Mouse (Mus musculus): ENCODE data around the gene Gm17949. TPM values are rescaled to one million over a fixed set of nuclear protein-coding genes. Genes with fewer than 3 reads are reported as not detected.

Gene Gm17949
- total RNA-seq, 2 experiments from 2014 or later, result not detected

DNA sequence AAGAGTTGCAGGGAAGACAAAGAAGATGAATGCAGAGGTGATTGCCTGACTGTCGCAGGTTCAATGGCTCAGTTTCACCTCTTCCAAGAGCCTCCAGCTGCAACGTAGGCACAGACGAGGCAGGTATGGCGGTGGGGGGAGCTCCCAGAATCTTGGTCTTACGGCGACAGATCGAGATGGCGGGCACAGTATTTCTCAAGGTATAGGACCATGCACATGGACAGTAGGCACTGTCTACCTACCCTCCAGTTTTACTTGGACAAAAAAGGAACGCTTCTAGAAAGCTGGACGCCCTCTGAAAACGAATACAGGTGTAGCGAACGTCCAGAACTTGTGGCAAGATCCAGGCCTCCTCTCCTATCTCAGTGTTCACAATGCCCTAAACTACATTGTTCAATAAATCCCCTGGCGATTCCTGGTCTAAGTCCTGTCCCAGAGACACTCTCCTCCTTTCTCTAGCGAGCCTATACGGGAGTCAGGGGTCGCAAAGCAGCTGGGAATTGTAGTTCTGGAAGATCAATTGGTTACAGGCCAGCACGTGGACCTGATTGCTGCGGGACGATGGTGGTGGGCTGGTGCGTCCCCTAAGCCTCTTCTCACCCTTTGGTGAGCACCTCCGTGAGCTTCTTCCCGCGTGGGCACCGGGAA lies 21.7 kb upstream of the Gm17949 start:
- no peak for DNase-seq
- intact Hi-C loops (cut with DNase I), result loop anchor here (1.0 to 10.0 kb wide), 4 partner anchors 21 to 265 kb away; partner anchors contain the start of genes Gm17949, Gtf2f1 and Mllt1

GRCm38 (mm10) chr17:56990115-56990746 lies 21.0 kb upstream of the Gm17949 start, which contains the start of gene Clpp:
Gene Clpp (plus strand): TSS chr17:56990305.
- intact Hi-C loops (cut with DNase I), result loop anchor here (1.0 to 10.0 kb wide), 4 partner anchors 21 to 265 kb away; partner anchors contain the start of genes Gm17949, Gtf2f1 and Mllt1
- peak; percentile 91 to 95 for DNase-seq

DNA sequence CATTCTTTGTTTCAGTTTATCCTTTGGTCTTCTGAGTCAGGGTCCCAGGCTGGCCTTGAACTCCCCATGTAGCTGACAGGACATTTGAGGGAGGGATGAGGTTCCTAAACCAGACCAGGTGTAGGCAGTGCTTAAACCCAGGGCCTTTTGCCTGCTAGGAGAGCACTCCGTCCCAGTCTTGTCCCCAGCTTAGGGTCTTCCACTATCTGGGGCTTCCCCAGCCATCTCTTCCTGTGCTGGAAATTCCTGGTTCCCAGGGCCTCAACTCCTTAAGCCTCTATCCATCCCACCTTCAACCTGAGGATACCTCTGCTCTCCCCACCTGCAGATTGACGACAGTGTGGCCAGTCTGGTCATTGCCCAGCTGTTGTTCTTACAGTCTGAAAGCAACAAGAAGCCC lies 20.3 kb upstream of the Gm17949 start:
- no peak for DNase-seq
- intact Hi-C loops (cut with DNase I), result loop anchor here (1.0 to 10.0 kb wide), 4 partner anchors 20 to 264 kb away; partner anchors contain the start of genes Gm17949, Gtf2f1 and Mllt1

DNA sequence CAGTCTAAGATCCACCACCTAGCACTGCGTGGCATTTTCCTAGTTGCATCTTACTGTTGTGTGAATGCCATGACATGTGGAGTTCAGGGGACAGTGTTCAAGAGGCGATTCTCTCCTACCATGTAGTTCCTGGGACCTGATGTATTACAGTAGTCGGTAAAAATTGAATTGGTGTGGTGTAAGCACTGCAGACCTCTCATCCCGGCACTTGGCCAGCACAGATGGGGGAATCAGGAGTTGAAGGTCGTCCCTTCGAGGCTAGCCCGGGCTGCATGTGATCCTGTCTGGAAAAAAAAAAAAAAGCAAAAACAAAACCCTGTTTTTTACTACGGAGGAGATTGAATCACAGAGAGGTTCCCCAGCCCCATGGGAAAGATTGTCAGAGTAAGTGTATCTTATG lies 16.2 kb upstream of the Gm17949 start:
- DNase-seq, result no peak
- intact Hi-C loops (cut with DNase I), result loop anchor here (10.0 kb wide), 1 partner anchor 260 kb away; no protein-coding TSS in a partner anchor

DNA sequence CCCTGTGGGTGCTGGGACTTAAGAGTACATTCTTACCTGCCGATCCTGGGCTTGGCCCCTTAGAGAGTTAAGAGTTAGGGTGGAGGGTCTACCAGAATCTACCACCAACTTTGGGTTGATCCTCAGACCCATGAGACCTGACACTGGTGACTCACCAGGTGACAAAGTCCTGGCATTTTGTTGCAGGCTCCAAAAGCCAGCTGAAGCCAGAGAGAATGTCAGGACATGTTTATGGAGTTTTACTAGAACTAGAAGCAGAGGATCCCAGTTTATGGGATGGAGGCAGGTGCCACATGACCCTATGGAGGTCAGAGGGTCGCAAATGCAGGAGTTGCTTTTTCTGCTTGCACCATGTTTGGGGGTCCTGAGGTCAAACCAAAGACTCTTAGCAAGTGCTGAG lies 14.8 kb upstream of the Gm17949 start:
- intact Hi-C loops (cut with DNase I), result loop anchor here (2.0 to 10.0 kb wide), 3 partner anchors 170 to 338 kb away; no protein-coding TSS in a partner anchor
- no peak for DNase-seq

DNA sequence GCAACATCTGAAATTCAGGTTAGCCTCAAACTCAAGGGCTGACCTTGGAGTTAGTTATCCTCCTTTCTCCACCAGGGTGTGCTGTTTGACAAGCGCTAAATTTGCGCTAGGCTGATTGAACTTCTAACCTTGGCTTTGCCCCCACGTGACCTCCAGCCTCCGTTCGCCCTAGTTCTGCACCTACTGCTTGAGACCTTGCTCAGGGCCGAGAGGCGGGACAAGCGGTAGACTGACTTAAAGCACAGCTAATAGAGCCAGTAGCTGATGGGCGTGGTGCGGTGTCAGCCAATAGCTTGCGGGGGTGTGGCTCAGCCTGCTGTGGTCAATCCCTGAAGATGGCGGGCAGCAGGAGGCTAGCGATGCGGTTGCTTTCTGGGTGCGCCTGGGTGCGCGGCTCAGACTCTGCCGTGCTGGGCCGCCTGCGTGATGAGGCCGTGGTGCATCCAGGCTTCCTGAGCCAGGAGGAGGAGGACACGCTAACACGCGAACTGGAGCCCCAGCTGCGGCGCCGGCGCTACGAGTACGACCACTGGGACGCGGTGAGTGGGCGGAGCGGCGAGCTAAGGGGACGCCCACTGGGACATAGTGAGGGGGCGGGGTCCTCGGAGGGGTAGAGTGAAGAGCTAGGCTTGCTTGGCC lies 14.1 kb upstream of the Gm17949 start, which contains the start of gene Alkbh7:
Gene Alkbh7 (plus strand): TSS at position 311 of the 639 bp plus-strand sequence.
- intact Hi-C loops (cut with DNase I), result loop anchor here (1.0 to 10.0 kb wide), 4 partner anchors 99 to 338 kb away; no protein-coding TSS in a partner anchor
- peak; percentile 91 to 94 for DNase-seq

DNA sequence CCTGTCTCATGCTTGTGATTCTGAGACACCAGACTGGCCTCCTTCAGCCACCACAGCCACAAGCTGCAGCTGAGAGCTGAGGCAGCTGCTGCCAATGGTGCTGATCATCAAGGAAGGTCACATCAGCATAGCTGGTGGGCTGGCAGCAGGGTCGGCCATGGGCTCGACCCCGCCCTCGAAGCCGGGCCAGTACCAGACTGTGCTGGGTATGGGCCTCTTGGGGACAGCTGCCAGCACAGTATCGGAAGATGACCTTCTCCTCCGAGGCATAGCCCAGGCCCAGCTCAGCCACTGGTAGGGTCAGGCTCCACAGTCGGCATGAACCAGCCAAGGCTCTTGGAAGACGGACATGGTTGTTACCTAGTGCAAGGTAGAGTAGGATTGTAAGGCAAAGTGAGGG lies 11.9 kb upstream of the Gm17949 start:
- DNase-seq, result no peak
- intact Hi-C loops (cut with DNase I), result loop anchor here (10.0 kb wide), 1 partner anchor 255 kb away; no protein-coding TSS in a partner anchor

DNA sequence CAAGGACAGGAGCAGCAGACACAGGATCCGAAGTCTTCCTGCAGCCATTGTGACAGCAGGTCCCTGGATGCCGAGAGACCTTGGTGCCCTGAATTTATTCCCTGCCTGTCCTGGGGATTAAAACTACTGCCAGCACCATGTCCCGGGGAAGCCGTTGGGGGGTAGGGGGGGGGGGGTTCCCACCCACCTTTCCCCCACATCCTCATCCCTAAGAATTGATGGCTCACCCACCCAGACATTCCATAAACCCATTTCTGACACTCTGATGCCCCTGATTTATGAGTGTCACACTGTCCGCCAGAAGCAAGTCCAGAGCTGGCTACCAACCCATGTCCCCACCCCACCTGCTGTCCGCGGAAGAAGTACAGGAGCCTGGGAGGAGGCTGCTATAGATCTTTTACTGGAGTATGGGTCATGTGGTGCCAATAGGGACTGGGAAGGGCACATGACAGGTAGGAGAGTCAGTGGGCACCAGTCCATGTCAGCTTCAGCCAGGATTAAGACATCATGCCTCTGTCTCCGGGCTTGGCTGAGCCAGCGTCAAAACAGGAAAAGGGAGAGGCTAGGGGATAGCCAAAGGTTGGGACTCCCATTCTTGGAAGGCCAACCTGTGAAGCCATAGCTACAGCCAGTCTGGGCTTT lies 11.2 kb upstream of the Gm17949 start, which contains the start of gene Pspn:
Gene Pspn (minus strand): TSS at position 51 of the 642 bp plus-strand sequence.
- intact Hi-C loops (cut with DNase I), result loop anchor here (10.0 kb wide), 1 partner anchor 255 kb away; no protein-coding TSS in a partner anchor
- DNase-seq, result no peak

GRCm38 (mm10) chr17:57001228-57001627 lies 10.0 kb upstream of the Gm17949 start:
- DNase-seq, result no peak
- intact Hi-C loops (cut with DNase I), result no loop called here

- DNase-seq, result no peak
- intact Hi-C loops (cut with DNase I), result loop anchor here (1.0 kb wide), 1 partner anchor 114 kb away; no protein-coding TSS in a partner anchor
Measured at GRCm38 (mm10) chr17:57003994-57004393, 7.3 kb upstream of the Gm17949 start.

DNA sequence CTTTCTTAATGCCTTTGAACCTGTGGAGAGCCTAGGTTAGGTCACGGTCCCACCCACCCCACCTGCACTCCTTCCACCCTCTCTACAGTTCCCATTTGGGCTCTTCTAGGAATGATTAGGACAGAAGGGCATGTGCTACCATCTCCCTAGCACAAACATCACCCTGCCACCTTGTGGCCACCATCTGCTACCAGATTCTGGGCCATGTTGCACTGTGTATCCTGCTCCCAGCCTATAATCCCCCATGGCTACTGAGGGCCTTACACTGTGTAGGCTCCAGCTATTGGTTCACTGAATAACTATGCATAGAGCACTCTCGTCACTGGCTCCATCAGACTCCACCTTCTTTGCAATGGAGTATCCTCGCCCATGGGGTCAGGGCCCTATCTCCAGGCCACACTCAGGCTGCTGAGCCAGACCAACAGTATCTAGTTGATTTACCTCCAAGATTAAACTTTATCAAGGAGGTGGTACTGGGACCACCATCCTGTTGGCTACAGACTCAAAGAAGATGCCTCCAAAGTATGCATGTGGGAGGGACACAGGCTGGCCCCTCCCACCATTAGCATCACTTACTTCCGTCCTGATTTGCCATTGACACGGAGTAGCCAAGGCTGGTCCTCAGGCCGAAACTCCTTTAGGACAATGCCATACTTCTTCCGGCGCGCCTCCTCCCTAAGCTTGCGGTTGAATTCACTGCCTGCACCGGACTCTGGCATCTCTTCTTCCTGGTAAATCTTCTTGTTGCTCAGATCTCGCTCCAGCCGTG lies 3.9 kb upstream of the Gm17949 start:
- intact Hi-C loops (cut with DNase I), result no loop called here
- DNase-seq, result no peak

DNA sequence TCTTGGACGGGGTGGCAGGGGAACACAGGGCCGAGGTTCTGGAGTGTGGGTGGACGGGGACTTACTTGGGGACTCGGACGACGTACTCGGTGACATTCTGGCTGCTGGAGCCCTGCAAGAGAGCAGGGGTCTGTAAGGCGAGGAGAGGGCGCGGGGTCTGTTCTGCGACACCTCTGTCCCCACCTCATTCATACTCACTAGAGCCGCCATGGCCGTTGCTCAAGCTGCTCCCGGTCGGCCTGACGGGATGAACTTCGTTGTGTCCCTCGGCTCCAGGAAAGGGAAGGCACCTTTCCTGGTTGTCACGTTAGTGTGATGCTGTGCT lies 396 bp upstream of the Gm17949 start:
- no peak for DNase-seq
- intact Hi-C loops (cut with DNase I), result loop anchor here (2.0 kb wide), 1 partner anchor 20 kb away; the partner anchor contains the start of gene Clpp

DNA sequence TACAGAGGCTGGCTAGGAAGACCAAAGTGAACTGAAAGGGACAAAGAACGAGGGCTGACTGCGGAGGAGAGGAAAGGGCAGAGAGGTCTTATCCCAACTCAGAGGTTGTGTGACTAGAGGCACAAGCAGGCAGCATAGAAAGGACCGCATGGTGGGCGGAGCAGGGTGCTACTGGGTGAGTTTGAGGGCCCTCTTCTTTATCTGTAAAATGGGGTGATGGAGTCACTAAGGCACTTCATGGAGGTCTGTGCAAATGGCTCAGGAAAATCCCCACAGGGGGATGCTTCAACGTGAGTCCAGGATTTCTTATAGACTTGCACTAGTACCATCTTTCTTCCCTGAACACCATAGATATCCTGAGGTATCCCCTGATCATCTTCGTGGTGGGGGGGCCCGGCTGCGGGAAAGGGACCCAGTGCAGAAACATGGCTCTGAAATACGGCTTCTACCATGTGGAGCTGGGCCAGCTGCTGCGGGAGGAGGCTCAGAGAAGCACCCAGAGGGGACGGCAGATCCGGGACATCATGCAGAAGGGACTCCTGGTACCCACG lies 1.1 kb downstream of the Gm17949 start:
- intact Hi-C loops (cut with DNase I), result no loop called here
- DNase-seq, result no peak

DNA sequence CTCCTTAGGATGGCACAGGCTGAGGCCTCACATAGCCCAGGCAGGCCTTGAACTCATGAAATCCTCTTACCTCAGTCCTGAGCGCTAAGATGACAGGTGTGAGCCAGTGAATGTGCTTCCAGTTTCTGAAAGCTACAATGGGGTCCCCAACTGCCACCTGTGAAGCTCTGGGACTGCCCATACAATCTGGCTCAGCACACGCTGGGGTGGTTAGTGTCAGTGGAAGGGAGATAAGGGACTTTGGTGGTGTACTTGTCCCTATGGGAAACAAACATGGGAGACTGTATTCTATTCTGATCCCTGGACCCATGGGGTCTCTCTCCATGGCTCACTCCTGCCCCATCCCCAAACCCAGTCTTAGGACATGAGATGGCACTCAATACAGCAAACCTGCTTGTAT lies 8.4 kb downstream of the Gm17949 start:
- intact Hi-C loops (cut with DNase I), result no loop called here
- no peak for DNase-seq

DNA sequence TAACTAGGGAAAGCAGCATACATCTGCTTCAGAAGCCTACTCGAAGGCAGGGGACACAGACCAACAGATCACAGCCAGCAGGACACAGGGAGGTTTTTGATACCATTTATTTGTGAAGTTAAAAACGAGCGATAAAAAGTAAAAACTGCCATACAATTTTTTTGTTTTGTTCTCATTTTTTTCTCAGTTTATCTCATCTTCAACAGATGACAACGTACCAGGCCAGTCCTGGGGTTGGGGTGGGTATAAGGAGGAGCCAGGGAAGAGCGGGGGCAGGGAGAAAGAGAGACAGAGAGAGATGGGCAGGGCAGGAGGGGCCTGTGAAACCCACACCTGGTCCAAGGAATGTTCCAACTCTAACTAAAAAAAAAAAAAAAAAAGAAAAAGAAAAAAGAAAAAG lies 9.7 kb downstream of the Gm17949 start:
- no peak for DNase-seq
- intact Hi-C loops (cut with DNase I), result no loop called here

GRCm38 (mm10) chr17:57027471-57027870 lies 16.2 kb downstream of the Gm17949 start:
- intact Hi-C loops (cut with DNase I), result loop anchor here (5.0 kb wide), 1 partner anchor 90 kb away; the partner anchor contains the start of gene Mllt1
- DNase-seq, result no peak

GRCm38 (mm10) chr17:57029691-57030090 lies 18.4 kb downstream of the Gm17949 start:
- DNase-seq, result peak in 1 of 2 experiments; percentile 20
- intact Hi-C loops (cut with DNase I), result loop anchor here (1.0 to 5.0 kb wide), 3 partner anchors 16 to 92 kb away; partner anchors contain the start of genes Clpp and Mllt1

DNA sequence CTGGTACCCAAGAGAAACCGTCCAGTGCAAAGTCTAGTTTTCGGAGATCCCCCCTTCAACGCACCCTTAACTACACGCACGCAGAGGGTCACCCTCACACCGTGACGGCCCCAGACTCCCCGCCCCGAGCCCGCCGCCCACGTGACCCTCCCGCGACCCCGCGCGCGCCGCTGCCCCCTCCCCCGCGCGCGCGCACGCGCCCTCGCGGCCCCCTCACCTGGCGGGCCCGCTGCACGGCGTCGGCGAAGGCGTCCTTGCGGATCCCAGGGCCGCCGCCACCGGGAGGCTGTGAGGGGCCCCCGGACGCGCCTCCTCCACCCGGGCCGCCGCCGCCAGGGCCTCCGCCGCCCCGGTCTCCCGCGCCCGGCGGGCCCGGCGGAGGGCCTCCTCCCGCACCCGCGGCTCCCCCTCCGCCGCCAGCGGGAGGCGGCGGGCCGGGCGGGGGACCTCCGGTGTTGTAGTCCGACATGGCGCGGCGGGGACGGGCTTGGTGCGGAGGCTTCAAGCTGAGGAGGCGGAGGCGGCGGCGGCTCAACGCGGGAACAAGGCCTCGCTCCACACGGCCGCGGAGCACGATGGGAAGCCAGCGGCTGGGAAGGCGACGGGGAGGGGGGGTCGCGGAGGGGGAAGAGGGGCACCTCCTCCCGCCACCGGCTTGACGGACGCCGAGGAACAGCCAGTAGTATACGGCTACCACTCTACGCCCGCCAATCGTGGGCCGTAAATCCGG lies 19.8 kb downstream of the Gm17949 start, which contains the start of gene Khsrp:
Gene Khsrp (minus strand): TSS at position 592 of the 730 bp plus-strand sequence.
- intact Hi-C loops (cut with DNase I), result loop anchor here (1.0 kb wide), 2 partner anchors 18 to 41 kb away; partner anchors contain the start of gene Clpp
- DNase-seq, result peak in 1 of 2 experiments; percentile 16
